Mouse (Mus musculus) layer of hippocampus, adult 18-20 months (tissue): ENCODE data around the gene S1pr3. TPM values are rescaled to one million over a fixed set of nuclear protein-coding genes. Genes with fewer than 3 reads are reported as not detected.

Experiments used
- DNase-seq, 2 experiments: peaks; one replicate each; pipeline ENCODE4 v3.0.0; 2022; ENCODE audit warnings: low spot score in 2 of 2
- long read RNA-seq: library from polyadenylated mRNA; stranded (forward); transcript quantifications from one replicate; pipeline ENCODE4 v2.0.0, GENCODE M21; 2021
- total RNA-seq, 2 experiments: library from RNA; stranded (reverse); gene quantifications; 2 replicates each; pipeline ENCODE4 v1.2.3; 2021

S1pr3 gene
- total RNA-seq: 1 to 10 TPM; 4.8 to 6.2 TPM
- long read RNA-seq, full-length matches to known transcripts: 8 of 16 reads
- long read RNA-seq, partial matches to known transcripts: 0 of 16 reads
- long read RNA-seq, other reads (novel, unspliced or antisense): 8 of 16 reads

DNA sequence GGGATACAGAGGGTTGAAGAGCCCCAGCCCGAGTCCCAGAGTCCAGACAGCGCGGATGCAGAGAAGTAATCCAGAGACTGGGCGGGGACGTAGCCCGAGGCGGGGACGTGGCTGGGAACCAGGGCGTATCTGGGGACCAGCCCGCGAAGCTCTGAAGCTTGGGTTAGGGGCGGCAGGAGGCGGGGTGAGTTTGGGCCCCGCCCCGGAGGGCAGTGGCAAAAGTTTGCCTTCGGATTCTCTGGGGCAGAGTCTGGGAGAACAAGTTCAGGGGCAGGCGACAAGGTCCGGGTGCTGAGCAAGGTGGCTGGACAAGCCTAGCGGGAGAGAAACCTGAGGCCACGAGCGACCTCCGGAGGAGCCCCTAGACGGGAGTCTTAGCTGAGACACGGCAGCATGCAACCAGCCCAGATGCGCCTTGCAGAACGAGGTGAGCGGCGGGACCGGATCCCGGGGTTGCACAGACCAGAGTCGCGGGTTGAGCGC is at the start of gene S1pr3:
TSS of gene S1pr3 (plus strand) at position 121 of the 483 bp plus-strand sequence.
- no peak for DNase-seq

DNA sequence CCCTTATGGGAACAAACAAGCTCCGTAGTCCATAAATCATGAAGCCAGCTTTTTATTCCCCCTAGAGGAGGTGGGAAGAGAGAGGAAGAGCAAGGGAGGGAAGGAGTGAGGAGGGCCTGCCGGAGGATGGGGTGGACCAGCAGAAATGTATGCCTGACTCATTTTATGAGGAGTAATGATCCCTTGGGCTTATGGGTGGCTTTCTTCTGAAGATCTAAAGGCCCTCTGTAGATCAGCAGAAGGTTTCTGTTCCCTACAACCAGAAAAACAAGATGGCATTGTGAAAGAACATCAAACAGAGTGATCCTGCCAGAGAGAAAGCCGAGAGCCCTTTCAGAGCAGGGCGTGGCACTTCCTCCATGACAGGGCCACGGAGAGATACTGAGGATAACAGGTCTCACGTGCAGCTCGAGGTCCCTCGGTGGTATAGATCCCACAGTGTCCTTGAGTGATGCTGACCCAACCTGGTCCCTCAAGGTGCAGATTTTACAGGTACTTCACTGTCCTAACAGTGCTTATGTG is 47.9 kb upstream of the S1pr3 start:
- DNase-seq: no peak

DNA sequence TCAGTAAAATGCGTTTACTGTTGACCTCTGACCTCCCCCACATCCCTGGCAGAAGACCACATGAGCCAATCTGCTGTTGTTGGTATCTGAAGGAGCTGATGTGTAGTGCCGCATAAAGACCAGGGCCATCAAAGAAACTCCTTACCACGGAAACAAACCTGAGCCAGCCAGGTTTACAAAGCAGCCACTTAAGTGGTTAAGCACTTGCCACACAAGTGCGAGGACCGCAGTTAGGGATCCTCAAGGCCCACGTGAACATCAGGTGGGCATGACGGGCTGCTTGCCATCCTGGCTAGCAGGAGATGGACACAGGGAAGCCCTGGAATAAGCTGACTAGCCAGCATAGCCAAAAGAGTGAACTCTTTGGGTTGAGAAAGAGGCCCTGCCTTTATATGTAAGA is 45.0 kb upstream of the S1pr3 start:
- DNase-seq: no peak

DNA sequence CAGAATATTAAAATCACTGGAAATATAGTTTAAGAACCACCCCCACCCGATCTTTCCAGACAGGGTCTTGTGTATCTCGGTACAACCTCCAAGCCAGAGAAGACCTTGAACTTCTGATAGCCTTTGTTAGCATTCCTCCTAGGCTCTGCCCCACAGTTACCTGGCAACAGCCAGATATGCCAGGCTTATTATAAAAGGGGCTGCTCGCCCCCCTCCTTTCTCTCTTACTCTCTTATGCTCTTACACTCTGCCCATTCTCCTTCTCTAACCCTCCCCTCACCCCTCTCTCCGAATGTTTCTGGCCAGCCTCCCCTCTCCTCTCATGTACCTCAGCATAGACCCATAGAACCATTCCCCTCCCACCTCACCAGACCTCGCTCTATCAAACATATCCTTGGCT is 44.5 kb upstream of the S1pr3 start:
- DNase-seq: no peak

DNA sequence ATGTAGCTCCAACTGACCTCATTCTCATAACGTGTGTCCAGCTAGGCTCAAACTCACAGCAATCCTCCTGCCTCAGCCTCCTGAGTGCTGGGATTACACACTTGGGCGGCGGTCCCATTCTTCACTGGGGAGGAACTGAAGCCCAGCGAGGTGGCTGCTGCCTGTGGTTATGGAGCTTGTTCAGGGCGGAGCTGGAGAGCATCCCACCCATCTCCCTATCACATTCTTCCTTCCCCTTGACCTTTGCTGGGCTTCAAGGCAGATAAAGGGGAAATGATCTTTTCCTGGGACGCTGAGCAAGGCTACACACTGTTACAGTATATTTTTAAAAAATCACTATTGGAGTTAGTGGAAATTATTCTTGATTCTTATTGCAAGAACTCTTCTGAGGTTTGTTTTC is 43.2 kb upstream of the S1pr3 start:
- DNase-seq: no peak

DNA sequence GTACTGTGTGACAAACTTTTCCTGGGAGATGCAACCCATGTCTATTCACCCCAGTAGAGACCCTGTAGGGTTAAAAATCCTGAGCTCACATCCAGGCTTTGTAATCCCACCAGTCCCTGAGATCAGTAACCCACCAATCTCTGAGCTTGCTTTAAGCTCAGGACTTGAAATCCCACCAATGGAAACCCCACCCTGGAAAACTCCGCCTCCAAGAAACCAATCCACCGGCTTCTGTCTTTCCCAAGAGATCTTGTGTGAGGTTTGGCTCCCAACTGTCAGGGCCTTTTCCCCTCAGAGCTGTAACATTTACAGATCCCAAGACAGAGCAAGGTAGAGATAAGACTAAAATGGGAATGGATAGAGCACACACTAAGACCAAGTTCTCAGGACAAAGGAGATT is 40.1 kb upstream of the S1pr3 start:
- no peak for DNase-seq

DNA sequence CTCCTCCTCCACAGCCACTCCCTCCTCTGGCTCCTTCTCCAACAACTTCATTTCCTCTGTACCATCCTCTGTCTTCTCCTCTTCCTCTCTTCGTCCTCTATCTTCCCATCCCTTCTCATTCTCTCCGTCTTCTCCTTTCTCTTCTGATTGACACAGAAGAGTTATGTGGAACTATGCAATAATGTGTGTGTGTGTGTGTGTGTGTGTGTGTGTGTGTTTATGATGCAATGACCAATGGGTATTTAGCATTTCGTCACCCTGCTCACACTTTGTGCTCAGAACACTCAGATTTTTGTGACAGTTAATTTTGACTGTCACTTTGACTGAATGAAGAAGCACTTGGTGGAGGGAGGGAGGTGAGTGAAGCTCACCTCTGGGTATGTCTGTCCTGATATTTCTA is 39.1 kb upstream of the S1pr3 start:
- DNase-seq: no peak

DNA sequence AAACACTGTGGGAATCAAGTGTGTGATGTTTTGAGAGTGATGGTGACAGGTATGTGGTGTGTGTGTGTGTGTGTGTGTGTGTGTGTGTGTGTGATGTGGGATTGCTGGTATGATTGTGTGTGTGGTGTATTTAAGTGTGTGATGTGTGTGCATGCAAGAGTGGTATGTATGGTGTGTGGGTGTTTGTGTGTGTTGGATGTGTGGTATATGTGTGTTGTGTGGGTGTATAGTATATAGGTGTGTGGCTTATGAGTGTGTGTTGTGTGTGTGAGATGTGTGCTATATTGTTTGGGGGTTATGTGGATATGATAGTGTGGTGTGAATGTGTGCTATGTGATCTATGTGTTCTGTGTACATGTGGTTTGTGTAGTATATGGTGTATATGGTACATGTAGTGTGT is 35.4 kb upstream of the S1pr3 start:
- no peak for DNase-seq

DNA sequence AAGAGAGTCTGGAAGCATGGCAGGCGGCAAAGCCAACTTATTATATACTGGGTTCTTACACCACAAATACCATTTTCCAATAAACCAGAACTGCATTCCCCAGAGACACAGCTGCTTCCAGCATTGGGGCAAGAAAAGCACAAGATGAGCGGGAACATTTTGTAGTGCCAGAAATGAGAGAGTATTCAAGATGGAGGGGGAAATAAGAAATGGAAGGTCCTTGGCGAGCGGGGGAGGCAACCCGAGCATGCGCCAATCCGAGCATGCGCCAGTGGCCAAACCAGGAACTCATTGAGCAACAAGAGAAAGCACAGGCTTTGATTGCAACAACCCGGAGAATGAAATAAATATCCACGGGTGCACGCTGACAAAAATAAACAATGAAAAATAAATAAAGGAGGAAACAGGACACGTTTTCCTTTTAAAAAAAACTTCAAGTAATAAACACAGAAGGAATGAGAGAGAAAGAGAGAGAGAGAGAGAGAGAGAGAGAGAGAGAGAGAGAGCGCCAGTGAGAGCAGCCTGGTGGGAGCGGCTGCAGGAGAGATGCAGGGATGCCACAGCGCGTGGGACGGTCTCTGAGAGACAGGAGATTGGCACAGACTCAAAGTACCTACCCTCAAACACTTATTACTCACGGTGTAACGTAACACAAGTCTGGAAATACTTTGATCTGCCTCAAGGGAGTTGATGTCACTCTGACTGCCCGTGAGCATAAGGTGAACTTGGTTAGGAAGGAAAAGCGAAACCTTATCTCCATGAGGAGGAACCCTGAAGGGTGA is 34.2 kb upstream of the S1pr3 start:
- DNase-seq: peak; percentile 48 to 67

DNA sequence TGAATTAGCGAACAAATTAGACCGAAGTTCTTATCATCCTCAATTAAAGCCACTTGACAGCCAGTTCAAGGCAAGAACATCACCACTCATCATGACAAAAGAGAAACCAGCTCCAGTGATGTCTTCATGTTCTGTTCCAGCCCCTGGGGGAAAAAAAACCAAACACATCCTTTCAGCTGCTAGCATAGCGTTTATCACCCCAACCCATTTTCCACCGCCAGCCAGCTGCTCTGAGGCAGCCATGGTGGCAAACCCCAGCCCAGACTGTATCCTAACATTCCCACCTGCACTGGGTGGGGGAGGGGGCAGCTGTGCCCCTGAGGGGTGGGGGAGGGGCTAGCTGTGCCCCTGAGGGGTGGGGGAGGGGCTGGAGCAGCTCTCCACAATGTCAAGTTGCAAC is 30.3 kb upstream of the S1pr3 start:
- no peak for DNase-seq

DNA sequence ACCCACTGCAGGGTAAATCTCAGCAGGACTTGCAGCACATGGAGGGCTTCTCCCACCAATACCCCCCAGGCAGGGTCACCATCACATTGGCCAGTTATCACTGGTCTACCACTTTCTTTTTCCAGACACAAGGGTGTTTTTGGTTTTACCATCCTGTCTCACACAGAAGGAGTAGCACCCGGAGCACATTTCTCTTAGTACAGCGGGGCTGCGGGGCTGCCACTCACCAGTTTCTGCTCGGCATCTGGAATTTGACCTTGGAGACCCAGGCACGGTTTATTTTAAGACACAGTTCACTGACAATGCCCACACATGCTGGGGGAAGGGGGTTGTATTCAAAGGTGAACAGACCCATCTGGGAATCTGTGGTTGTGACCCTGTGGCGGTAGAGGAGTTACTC is 28.8 kb upstream of the S1pr3 start:
- DNase-seq: no peak

DNA sequence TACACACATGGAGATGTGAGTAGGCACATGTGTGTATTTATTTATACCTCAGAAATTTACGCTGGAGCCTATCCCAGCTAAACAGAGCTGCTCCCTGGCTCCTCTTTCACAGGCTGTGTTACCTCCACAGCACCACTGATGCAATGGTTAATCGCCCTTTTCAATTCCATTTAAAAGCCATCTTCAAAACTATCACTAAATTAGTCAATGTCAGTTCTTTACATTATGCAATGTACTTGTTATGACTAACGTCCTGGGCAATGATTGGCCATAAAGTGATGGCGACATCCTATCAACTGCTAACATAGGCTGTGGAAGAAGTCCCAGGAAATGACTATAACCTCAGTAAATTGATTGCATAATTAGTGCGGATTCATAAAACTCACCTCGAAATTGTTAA is 26.9 kb upstream of the S1pr3 start:
- DNase-seq: no peak

DNA sequence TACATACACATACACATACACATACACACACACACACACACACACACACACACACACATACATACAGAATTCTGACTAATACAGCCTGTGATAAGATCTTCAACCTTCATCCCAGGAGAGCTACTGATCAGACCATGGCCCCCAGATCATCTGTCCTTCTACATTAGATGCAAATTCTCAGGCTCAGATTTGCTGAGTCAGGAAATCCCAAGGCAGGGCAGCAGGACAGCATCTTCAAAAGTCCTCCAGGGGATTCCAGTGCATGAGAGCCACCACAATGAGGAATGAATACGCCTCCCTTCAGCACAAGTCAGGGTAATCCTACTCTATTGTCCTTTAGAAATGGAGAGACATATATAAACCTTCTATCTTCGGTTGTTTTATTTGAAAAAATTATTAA is 23.5 kb upstream of the S1pr3 start:
- DNase-seq: no peak

DNA sequence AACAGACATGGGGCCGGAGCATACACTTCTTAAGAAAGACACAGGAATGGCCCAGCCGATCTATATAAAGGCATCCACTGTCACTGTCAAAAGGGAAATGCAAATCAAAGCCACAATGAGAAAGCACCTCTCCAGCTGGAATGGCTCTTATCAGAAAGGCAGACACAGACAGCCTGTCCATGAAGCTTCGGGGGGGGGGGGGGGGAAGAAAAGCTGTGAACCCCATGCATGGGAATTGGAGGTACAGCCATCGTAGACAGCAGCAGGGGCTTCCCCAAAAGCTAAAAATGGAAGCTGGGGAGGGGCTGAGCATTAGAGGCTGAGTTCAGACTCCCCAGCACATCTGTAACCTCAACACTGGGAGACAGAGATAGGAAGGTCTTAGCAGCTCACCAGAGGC is 20.5 kb upstream of the S1pr3 start:
- no peak for DNase-seq

DNA sequence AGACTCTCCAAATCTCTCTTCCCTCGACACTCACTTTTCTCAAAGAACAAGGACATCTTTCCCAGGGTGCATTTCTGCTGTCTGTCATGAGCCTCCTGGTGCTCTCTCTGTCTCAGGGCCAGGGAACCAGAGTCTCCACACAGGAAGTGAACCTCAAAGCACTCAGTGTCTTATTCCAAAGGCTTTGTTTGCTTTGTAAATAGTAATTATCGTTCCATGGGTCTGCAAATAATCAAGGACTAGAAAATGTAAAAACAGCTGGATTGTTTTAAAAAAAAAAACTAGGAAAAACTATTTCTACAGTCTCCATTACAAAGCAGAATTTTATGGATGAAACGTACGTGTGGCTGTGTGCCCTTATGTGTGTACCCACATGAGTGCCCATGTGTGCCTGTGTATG is 18.0 kb upstream of the S1pr3 start:
- DNase-seq: no peak

DNA sequence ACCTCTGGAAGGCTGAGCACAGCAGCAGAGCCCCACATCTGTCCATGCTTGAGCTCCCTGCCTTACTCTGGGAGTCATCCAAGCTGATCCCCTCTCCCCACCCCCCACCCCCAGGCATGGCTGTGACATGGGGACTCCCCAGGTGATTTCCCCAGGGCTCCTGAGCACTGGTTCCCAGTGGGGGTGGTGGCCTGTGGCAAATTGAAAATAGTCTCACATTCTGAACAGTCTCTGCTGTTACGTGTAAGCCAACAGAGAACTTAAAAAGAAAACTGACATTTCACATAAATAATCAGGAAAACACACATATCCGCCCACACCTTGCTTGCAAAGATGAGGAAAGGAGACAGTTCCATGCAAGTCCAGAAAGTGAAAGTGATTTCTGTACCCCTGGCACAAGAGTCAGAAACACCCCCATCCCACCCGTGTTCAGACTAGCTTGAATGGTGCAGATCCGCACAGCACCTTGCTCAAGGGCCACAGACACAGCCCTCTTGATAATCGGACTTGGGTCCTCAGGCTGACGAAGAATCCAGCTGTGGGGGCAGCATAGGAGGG is 17.0 kb upstream of the S1pr3 start:
- DNase-seq: no peak

DNA sequence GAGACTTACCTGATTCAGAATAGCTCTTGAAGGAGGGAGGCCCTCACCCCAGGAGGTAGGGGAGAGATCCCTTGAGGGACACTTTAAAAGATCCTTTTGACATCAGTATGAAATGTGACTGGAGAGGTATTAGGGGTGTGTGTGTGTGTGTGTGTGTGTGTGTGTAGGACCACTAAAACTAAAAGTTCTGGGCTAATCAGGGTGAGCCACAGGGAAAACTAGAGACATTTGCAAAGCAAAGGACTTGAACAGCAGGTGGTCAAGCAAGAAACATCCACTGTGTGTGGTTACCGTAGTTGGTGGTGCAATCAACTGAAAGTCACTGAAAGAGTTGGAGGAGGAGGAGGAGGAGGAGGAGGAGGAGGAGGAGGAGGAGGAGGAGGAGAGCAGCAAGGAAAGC is 16.2 kb upstream of the S1pr3 start:
- DNase-seq: no peak

DNA sequence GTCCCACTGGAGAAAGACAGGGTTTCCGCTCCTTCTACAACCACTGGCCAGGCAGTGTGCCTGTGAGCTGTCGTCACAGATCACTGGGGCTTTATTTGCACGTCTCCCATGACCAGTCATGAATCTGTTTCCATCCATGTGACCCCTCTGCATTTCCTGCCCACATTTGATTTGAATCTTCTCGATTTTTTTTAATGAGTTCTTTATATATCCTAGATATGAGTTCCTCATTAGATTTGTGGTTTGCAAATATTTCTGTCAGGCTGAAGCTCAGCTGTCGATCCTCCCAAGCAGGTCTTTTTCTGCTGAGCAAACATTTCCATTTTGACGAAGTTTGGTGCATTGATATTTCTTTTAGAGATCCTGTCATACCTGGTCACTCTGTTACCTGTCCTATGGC is 10.6 kb upstream of the S1pr3 start:
- DNase-seq: no peak

DNA sequence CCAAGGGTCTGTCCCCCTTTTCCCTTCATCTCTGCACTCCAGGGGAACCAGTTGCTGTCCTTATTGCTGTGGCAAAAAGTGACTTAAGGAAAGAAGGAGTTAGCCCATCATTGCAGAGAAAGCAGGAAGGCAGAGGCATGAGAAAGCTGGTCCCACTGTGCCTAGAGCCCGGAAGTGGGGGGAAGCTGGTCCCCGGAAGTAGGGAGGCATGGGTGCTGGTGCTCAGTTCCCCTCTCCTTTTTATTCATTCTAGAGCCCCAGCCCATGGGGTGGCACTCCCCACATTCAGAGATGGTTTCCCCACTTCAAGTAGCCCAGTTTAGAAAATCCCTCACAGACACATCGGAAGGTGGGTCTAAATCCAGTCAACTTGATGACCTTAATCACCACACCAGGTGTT is 8.9 kb upstream of the S1pr3 start:
- DNase-seq: no peak

DNA sequence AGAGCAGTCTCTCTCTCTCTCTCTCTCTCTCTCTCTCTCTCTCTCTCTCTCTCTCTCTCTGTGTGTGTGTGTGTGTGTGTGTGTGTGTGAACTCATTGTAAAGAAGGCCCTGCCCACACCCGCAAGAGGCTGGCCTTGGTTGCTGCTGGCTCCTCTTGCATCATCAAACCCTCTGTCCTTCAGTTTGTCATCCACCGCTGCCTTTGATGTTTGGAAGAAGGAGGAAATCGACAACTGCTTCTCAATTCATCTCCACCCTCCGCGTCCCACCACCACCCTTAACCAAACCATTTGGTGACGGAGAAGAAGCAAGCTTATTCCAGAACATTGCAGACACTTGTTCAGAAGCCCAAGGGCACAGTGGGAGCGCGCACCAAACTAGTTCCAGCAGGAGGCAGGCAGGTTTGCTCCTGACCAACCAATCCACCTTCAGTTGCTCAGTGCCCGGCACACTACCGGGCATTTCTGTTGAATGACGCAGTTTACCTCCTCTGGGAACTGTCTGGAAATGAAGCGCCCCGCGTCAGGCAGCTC is 8.2 kb upstream of the S1pr3 start:
- DNase-seq: peak in 1 of 2 experiments; percentile 26

DNA sequence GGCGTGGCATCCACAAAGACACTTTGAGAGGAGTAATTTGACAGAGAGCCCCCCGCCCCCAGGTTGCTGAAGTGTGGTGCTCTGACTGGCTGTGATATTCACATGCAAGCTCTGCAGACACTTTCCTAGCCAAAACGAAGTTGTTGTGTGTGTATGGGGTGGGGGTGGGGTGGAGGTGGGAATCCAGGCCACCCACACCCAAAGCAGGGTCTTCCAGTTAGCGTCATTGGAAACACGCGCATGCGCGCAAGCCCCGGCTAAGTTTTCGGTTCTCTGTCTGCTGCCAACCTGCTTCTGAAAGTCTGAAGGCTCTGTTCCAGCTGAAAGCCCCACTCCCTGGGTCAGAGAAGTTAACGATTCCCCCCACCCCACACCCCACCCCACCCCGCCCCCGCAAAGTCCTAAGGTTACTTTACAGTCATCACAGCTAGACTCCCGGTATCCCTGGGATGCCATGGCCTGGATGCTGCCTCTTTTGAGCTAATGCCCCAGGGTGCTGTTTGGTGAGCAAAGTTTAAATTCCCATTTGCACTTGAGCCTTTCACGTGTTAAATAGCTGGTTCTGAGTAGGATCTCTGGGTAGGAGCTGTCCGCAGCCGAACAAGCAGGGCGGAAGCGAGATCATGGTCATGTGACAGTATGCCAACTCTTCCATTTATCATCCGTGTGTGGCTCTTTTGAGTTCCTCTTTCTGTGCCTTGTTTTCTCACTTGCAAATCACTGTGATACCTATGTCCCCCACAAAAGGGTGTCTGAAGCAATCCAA is 7.5 kb upstream of the S1pr3 start:
- DNase-seq: peak in 1 of 2 experiments; percentile 42

DNA sequence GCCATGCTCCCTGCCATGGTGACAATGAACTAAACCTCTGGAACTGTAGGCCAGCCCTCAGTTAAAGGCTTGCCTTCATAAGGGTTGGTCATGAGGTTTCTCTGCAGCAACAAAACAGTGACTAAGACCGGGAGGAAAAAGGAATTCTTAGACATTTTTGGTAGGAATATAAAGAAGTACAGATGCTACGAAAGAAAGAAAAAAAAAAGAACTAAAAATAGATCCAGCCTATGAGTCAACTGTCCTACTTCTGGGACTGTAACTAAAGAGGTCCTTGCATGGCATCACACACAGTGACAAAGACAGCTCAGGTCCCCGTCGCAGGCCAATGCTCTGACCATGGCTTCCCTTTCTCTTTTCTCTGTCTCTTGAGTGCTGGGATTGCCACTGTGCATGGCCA is 3.9 kb upstream of the S1pr3 start:
- DNase-seq: no peak
